Mouse (Mus musculus) heart, embryonic 10.5 days (tissue): Measurements from ENCODE around the gene Tia1. TPM values are rescaled to one million over a fixed set of nuclear protein-coding genes. Genes with fewer than 3 reads are reported as not detected.

Experiments
- DNase-seq: peaks from one replicate; pipeline ENCODE4 v3.0.0-alpha.2; 2017; ENCODE audit warnings: low spot score
- H3K27ac ChIP-seq: fragments of 300-500 bp; sonication (generic); 2 replicates; pipeline ENCODE4 v1.5.1; 2016; ENCODE audit warnings: mild to moderate bottlenecking
- H3K27me3 ChIP-seq: fragments of 300-500 bp; sonication (generic); 2 replicates; pipeline ENCODE4 v1.6.1; 2016; ENCODE audit warnings: mild to moderate bottlenecking; ENCODE audit not compliant: poor library complexity, insufficient read depth, severe bottlenecking
- H3K36me3 ChIP-seq: fragments of 300-500 bp; sonication (generic); 2 replicates; pipeline ENCODE4 v1.6.1; 2016; ENCODE audit warnings: mild to moderate bottlenecking, moderate library complexity
- H3K4me1 ChIP-seq: fragments of 300-500 bp; sonication (generic); 2 replicates; pipeline ENCODE4 v1.6.1; 2016; ENCODE audit warnings: mild to moderate bottlenecking
- H3K4me3 ChIP-seq: fragments of 300-500 bp; sonication (generic); 2 replicates; pipeline ENCODE4 v1.5.1; 2016; ENCODE audit warnings: mild to moderate bottlenecking, moderate library complexity
- H3K9me3 ChIP-seq: fragments of 300-500 bp; sonication (generic); 2 replicates; pipeline ENCODE4 v1.6.1; 2016; ENCODE audit warnings: mild to moderate bottlenecking, moderate library complexity
- WGBS: fragments of 180-500 bp; shearing (Covaris S2); methylation state at CpG from one replicate; pipeline ENCODE4 v1.1.7; 2016; 5-methylcytosine and 5-hydroxymethylcytosine counted together
- polyA plus RNA-seq: library from polyadenylated mRNA; unstranded; fragments of >200 nt; fragmentation: Nextera tagmentation; extraction: Ambion mirVana; gene quantifications from 2 replicates; pipeline ENCODE4 v1.2.1, GENCODE M21; 2016

Tia1 gene
- polyA plus RNA-seq, 1 experiment from 2014 or later: 177 TPM

DNA sequence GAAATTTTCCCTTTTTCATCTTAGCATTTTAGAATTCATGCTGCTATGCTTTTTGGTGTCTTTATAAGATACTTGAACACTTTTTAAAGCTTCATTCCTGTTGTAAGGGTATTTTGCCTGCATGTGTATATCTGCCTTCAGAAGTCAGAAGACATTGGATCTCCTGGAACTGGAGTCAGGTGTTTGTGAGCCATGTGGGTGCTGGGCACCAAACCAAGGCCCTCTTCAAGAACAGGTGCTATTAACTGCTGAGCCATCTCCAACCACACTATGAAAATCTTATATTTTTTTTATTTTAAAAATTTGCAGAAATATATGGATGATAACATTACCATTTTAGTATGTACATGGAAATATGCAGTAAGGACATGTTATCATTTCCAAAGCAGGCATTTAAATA, 2.3 kb downstream of the Tia1 start:
- no peaks in the 10 kb centered on the region for H3K9me3 ChIP-seq
- peaks cover 16% of the 10 kb centered on the region for H3K36me3 ChIP-seq
- peak overlapping the region; percentile 95 for H3K4me3 ChIP-seq
- no peaks in the 10 kb centered on the region; the same call in 1 of the 2 replicates for H3K4me1 ChIP-seq
- no peak for DNase-seq
- H3K27me3 ChIP-seq: no peaks in the 10 kb centered on the region
- H3K27ac ChIP-seq: no peak overlapping the region

GRCm38 (mm10) chr6:86418711-86419110, 14.7 kb downstream of the Tia1 start:
- H3K9me3 ChIP-seq: no peaks in the 10 kb centered on the region
- no peak overlapping the region for H3K4me3 ChIP-seq
- H3K4me1 ChIP-seq: no peaks in the 10 kb centered on the region
- WGBS: 91% methylated on average over 6 of the region's 6 CpGs
- H3K36me3 ChIP-seq: peaks cover 84% of the 10 kb centered on the region
- no peaks in the 10 kb centered on the region for H3K27me3 ChIP-seq
- H3K27ac ChIP-seq: no peak overlapping the region
- no peak for DNase-seq

DNA sequence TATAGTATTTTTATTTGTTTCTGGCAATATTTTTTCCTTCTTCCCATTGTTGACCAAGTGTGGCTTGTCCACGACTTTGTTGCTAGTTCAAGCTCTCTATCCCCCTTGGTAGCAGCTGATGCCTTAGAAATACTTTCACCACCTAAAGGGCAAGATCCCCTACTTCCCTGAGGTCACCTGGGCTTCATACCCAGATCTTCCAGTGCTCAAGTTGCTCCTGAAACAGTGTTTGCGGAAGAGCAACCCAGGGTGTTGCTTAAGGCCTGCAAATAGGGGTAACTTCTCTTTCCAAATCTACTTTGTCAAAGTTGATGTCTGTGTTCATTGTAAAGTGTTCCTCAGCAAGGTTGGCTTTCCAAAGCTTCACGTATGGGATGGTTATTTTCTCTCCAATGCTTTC, 15.2 kb downstream of the Tia1 start:
- WGBS: 91% methylated on average over 3 of the region's 3 CpGs
- H3K36me3 ChIP-seq: peaks cover 82% of the 10 kb centered on the region
- H3K27ac ChIP-seq: no peak overlapping the region
- no peaks in the 10 kb centered on the region for H3K9me3 ChIP-seq
- no peak for DNase-seq
- H3K27me3 ChIP-seq: no peaks in the 10 kb centered on the region
- no peaks in the 10 kb centered on the region for H3K4me1 ChIP-seq
- H3K4me3 ChIP-seq: no peak overlapping the region

GRCm38 (mm10) chr6:86420491-86420890, 16.5 kb downstream of the Tia1 start:
- H3K4me3 ChIP-seq: no peak overlapping the region
- H3K4me1 ChIP-seq: no peaks in the 10 kb centered on the region
- 77% methylated on average over 6 of the region's 6 CpGs for WGBS
- H3K27me3 ChIP-seq: no peaks in the 10 kb centered on the region
- no peak for DNase-seq
- no peaks in the 10 kb centered on the region for H3K9me3 ChIP-seq
- no peak overlapping the region for H3K27ac ChIP-seq
- peaks cover 88% of the 10 kb centered on the region for H3K36me3 ChIP-seq

DNA sequence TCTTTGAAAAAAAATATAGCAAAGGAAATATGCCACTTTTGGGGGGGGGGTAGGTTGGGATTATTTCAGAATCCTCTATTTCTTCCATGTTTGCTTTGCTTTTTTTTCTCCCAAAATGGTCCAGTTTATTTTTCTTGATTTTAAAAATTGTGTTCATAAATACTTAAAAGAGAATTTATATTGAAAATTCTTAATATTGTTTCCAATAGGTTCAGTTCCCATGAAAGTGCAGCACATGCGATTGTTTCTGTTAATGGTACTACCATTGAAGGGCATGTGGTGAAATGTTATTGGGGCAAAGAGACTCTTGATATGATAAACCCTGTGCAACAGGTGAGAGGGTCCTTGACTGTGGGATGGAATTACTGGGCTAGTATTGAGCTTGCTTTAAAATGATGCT, 22.3 kb downstream of the Tia1 start, which contains the start of gene Gm44790:
Gm44790 (plus strand) TSS at position 301 of the 400 bp plus-strand sequence.
- Histone ChIP-seq H3K4me3 (no peak within 1 kb of the TSS), H3K4me1 (no peaks in the 10 kb centered on the region), H3K27me3 (no peaks in the 10 kb centered on the region), H3K9me3 (no peaks in the 10 kb centered on the region), H3K36me3 (peaks cover 86% of the 10 kb centered on the region), H3K27ac (no peak within 1 kb of the TSS)
- no peak for DNase-seq
- 96% methylated on average over 1 of the region's 1 CpGs for WGBS

DNA sequence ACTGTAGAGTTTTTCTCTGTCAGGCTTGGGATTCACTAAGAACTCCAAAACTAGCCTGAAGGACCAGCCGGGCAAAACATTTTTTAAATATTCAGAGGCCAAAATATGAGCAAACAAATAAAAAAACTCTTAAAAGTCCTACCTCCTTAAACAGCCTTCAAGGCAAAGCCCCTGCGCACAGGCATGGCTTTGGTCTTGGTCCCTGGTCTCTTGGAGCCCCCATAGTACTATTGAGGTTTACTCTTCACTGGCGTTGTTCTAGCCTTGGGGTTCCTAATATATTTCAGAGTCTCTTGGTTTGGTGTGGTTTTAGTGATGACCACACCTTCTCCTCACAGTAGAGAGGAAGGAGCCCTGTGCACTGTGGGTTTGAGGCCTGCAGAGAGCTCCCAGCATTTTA, 27.5 kb downstream of the Tia1 start:
- no peak overlapping the region for H3K27ac ChIP-seq
- H3K4me1 ChIP-seq: no peaks in the 10 kb centered on the region
- H3K36me3 ChIP-seq: peaks cover 90% of the 10 kb centered on the region
- no peak overlapping the region for H3K4me3 ChIP-seq
- WGBS: 96% methylated on average over 3 of the region's 3 CpGs
- no peaks in the 10 kb centered on the region for H3K27me3 ChIP-seq
- no peaks in the 10 kb centered on the region for H3K9me3 ChIP-seq
- no peak for DNase-seq

GRCm38 (mm10) chr6:86433696-86434095, 29.7 kb downstream of the Tia1 start:
- Histone ChIP-seq H3K36me3 (peaks cover 68% of the 10 kb centered on the region), H3K27ac (no peak overlapping the region), H3K27me3 (no peaks in the 10 kb centered on the region), H3K9me3 (no peaks in the 10 kb centered on the region), H3K4me1 (no peaks in the 10 kb centered on the region), H3K4me3 (no peak overlapping the region)
- DNase-seq: no peak
- 89% methylated on average over 1 of the region's 1 CpGs for WGBS

GRCm38 (mm10) chr6:86437711-86438110, 33.7 kb downstream of the Tia1 start:
- peak overlapping the region; percentile 99 for H3K27ac ChIP-seq
- H3K9me3 ChIP-seq: no peaks in the 10 kb centered on the region
- 4% methylated on average over 14 of the region's 14 CpGs for WGBS
- peak overlapping the region; percentile 90 for H3K4me3 ChIP-seq
- peaks cover 9% of the 10 kb centered on the region; the same call in 1 of the 2 replicates for H3K4me1 ChIP-seq
- H3K27me3 ChIP-seq: no peaks in the 10 kb centered on the region
- DNase-seq: peak; percentile 83
- H3K36me3 ChIP-seq: peaks cover 36% of the 10 kb centered on the region

DNA sequence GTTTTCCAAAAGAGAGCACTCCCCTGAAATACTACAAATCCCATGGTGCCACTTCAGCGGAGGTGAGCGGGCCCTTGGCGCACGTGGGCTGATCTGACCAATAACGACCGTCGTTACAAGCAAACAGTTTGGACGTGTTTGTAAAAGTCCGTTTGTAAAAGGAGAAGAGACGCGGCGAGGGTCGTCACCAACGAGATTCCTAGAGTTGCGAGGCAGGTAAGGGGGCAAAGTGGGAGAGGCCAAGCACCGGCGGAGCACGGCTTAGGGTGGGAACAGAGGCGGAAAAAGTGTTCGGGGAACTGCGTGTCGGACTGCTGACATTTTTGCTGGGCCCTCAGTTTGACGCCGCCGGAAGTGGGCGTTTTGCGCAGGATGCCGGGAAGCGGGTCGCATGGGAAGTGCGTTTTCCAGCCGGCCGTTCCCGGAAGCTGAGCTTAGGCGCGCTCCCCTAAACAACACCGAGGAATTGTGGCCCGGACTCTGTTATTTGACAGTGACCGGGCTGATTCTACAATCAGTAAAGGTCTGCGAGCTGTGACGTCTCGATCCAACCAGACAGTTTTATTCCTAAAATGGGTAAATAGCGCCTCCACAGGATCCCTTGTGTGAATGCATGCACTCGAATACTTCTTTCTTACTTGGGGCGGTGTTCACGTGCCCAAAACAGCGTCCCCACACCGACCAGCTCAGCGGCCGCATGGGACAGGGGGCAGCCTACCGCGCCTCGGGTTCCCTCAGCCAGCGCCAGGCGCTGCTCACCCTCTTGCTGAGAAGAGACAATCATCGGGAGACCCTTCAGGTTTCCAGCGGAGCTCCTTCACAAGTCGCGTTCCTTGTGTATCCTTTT, 34.5 kb downstream of the Tia1 start, which contains the start of gene C87436:
C87436 (plus strand) TSS at position 103 of the 847 bp plus-strand sequence.
- under 1% methylated on average over 59 of the region's 59 CpGs for WGBS
- Histone ChIP-seq H3K27me3 (no peaks in the 10 kb centered on the region), H3K4me1 (peaks cover 9% of the 10 kb centered on the region; the same call in 1 of the 2 replicates), H3K9me3 (no peaks in the 10 kb centered on the region), H3K36me3 (peaks cover 29% of the 10 kb centered on the region), H3K4me3 (peak within 1 kb of the TSS; percentile 90), H3K27ac (peak within 1 kb of the TSS; percentile 99)
- DNase-seq: peak; percentile 98

- peaks cover 30% of the 10 kb centered on the region for H3K36me3 ChIP-seq
These were observed 35.1 kb downstream of the Tia1 start for GRCm38 (mm10) chr6:86439119-86439496.

GRCm38 (mm10) chr6:86439531-86439930, 35.5 kb downstream of the Tia1 start:
- Histone ChIP-seq H3K9me3 (no peaks in the 10 kb centered on the region), H3K4me1 (peaks cover 9% of the 10 kb centered on the region; the same call in 1 of the 2 replicates), H3K27me3 (no peaks in the 10 kb centered on the region), H3K27ac (peak overlapping the region; percentile 99; the same call in 1 of the 2 replicates), H3K36me3 (peaks cover 30% of the 10 kb centered on the region), H3K4me3 (peak overlapping the region; percentile 90)
- 91% methylated on average over 1 of the region's 1 CpGs for WGBS
- peak; percentile 57 for DNase-seq

More at GRCm38 (mm10) chr6:86439119-86439496, 35.1 kb downstream of the Tia1 start:
- DNase-seq: peak; percentile 71
- Histone ChIP-seq H3K27me3 (no peaks in the 10 kb centered on the region), H3K27ac (peak overlapping the region; percentile 99), H3K4me1 (peaks cover 9% of the 10 kb centered on the region; the same call in 1 of the 2 replicates), H3K9me3 (no peaks in the 10 kb centered on the region), H3K4me3 (peak overlapping the region; percentile 90)
- 4% methylated on average over 13 of the region's 13 CpGs for WGBS

- Histone ChIP-seq H3K4me3 (no peak overlapping the region), H3K4me1 (peaks cover 9% of the 10 kb centered on the region; the same call in 1 of the 2 replicates), H3K9me3 (no peaks in the 10 kb centered on the region), H3K27ac (no peak overlapping the region), H3K36me3 (peaks cover 29% of the 10 kb centered on the region), H3K27me3 (no peaks in the 10 kb centered on the region)
- 94% methylated on average over 10 of the region's 10 CpGs for whole genome bisulfite sequencing
- peak; percentile 61 for DNase-seq
These were observed 37.6 kb downstream of the Tia1 start for GRCm38 (mm10) chr6:86441571-86441970.

GRCm38 (mm10) chr6:86445551-86445950, 41.5 kb downstream of the Tia1 start:
- H3K4me3 ChIP-seq: no peak overlapping the region
- H3K9me3 ChIP-seq: no peaks in the 10 kb centered on the region
- WGBS: 88% methylated on average over 18 of the region's 18 CpGs
- H3K27ac ChIP-seq: no peak overlapping the region
- H3K4me1 ChIP-seq: no peaks in the 10 kb centered on the region
- peak; percentile 68 for DNase-seq
- peaks cover 57% of the 10 kb centered on the region for H3K36me3 ChIP-seq
- H3K27me3 ChIP-seq: no peaks in the 10 kb centered on the region
